Mouse (Mus musculus): Measurements from ENCODE around the gene Capn5.

Gene Capn5

DNA sequence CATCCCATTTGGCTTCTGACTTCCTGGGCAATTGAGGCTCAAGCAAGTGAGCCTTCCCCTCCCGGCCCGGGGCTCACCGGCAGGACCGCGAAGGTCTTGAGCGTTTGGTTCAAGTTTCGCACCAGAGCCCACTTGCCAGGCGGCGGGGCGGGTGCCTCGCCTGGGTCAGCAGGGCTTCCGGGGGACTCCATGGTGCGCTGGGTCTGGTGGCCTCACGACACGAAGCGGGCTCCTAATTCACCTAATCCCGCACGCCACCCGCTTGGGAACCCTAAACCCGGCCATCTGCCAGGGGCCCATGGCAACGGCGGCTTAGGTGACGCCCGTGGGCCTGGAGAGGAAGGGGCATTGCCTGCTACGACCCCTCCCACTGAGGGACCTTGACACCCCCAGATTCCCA lies 66.8 kb downstream of the Capn5 start:
- DNase-seq (ENCODE audit: low spot score in 2 of 2), result no peak

- DNase-seq (ENCODE audit: low spot score in 2 of 2), result no peak
These were observed 68.3 kb downstream of the Capn5 start for GRCm38 (mm10) chr7:98109771-98110170.

DNA sequence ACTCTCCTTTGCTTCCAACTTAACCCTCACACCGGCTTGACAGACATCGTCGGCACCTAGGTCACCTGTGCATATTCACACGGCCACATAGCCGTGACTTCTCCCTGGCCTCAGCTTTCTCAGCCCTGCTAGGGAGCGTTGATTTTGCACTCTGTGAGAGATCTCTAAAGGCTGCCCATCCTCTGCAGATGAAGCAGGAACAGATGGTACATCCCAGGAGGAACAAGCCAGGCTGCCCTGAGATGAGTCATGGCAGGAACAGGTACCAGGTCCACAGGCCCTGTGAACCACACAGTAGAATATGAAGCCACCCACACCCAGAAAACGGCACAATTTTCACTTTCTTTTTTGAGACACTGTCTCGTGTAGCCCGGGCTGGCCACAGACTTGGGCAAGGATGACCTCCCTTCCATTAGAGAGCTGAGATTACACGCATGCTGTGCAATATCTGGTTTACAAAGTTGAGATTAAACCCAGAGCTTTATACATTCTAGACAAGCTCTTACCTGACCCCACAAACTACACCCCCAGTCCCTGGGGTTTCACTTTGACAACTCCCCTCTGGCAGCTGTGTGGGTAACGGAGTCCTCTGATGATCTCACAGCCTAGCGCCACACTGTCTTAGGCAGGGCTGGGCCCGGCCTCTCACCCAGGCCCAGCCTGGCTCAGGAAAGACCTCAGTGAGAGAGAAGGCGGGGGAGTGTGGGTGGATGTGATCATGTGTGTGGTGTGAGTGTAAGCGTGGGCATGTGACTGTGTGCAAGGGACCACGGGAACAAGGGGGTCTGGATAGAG lies 69.2 kb downstream of the Capn5 start:
- DNase-seq (ENCODE audit: low spot score in 2 of 2), result peak in 1 of 2 experiments; percentile 23

DNA sequence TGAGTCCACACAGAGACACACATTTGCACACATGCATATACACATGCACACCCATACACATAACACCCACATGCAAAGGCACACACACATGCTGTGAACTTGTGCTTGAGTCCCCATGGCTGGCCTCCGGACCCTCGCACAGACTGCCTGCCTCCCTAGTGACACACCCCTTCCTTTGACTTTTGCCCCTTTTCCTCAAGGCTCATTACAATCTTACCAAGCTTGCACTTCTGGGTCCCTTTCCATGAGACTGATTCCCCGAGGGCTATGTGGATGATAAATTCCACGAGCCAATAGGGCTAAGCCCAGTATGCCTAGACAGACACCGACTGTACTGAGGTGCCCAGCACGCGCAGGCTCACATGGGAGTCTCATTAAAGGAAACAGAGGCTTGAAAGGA lies 71.8 kb downstream of the Capn5 start:
- no peak for DNase-seq (ENCODE audit: low spot score in 2 of 2)

DNA sequence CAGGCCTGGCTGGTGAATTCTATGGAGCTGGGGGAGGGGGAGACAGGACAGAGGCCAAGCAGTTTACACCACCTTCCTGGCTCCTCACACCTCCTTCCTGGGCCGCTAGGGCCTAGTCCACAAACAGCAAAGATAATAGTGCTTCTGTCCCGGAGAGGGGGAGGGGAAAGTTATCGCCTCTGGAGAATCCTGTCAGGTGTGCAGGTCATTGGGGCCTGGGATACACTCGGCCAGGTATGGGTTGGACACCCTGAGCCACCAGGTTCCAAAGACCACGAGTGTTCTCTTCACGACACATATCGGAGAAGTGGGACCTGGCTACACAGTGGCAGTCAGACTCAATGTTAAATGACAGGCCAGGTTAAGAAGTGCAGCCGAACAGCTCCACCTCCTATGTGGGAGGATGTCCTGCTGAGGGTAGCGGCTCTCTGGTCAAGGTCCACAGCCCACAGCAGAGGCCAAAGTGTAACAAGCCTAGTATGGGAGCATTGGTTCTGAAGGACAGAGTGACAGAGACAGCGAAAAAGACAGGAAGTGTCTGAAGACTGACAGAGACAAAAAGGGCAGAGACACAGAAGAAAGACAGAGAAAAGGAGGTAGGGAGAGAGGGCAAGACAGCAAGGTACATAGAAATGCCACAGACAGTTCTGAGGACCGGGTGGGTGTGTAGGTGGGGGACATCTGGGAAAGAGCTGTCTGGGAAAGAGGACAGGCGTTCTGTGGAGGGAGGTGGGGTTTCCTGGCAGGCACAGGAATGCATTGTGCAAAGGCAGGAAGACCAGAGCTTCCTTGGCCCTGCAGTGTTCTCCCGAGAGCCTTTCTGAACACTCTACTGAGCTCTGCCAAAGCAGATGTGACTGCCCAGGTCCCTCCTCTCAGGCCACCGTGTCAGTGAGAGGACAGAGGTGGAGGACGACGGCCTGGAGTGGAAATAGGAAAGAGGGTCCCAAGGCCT lies 73.3 kb downstream of the Capn5 start:
- no peak for DNase-seq (ENCODE audit: low spot score in 2 of 2)

DNA sequence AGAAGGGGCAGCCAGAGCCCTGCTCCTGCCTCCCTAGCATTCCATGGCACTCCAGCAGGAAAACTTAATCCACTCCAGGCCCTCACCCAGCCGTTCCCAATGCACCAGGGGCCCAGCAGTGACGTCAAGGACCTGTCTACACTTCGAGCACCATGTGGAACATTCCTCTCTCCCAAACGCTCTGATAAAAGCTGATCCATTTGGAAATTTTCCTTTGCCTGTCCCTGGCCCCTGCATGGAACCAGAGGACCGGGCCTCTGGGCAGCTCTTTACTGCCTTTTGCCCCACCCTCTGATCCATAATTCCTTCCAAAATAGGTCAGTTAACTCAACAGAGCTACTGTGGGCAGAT lies 74.2 kb downstream of the Capn5 start:
- no peak for DNase-seq (ENCODE audit: low spot score in 2 of 2)

- peak; percentile 85 to 89 for DNase-seq (ENCODE audit: low spot score in 2 of 2)
These were observed 74.8 kb downstream of the Capn5 start for GRCm38 (mm10) chr7:98103002-98103941.

DNA sequence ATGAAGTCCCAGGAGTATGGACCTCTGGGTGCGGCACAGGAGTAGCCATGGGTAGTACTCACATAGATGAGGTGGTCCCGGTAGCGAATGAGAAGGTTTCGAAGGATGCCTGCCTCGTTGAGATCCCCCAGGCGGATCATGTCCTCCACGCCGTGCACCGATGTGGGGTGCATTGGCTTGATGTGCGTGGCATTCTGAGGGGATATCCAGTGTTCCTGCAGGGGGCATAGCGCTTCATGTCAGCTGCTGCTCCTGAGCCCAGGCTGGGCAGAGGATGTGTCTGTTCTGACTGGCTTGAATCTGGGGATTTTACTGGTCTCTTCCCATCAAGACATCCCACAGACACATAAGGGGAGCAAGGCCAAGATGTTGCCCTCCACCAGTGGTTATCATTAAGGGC lies 75.6 kb downstream of the Capn5 start:
- DNase-seq (ENCODE audit: low spot score in 2 of 2), result no peak

DNA sequence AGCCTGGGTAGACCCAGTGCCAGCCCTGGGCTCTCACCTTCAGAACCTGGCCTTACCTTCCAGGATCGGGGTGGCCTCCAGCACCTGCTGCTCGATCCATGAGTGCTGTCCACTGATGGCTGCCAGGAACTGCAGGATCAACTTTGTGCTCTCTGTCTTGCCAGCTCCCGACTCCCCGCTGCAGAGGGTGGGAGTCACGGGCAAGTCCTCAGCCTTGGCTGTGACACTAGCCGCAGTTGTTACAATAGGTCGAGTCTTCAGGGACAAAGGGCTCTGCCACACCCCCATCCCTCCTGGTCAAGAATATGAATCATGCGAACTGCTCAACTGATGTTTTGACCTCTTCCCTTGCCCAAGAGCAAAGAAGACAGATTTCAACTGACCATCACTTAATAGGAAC lies 80.5 kb downstream of the Capn5 start:
- DNase-seq (ENCODE audit: low spot score in 2 of 2), result no peak

DNA sequence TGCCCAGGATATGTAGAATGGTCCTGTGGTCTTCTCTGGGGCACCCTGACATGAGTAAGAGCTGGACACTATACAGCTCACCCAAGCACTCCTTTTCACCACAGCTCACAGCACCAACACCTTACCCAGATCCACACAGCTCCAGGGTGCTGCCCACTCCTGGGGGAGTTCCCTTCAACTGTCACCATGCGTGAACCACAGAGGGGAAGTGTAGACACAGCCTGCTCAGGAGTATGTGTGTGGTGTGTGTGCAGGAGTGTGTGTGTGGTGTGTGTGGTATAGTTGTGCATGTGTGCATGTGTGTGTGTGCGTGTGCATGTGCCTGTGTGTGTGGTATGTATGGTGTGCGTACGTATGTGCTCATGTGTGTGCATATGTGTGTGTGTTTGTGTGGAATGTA lies 82.2 kb downstream of the Capn5 start:
- DNase-seq (ENCODE audit: low spot score in 2 of 2), result no peak

DNA sequence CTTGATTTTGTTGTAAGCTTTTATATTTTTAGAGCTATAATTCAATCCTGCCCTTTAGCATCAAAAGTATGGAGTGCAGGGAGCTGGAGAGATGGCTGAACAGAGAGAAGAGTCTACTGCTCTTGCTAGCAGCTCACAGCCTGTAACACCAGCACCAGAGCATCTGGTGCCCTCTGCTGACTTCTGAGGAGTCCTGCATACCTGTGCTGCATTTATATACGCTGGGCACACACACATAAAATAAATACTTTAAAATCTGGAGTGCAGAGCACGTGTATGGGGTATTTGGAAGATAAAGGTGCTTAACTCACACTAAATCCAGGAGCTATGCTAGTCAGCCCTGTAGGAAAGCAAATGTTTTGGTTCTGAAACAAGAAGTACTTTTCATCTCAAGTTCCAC lies 91.7 kb downstream of the Capn5 start:
- DNase-seq (ENCODE audit: low spot score in 2 of 2), result no peak

- DNase-seq (ENCODE audit: low spot score in 2 of 2), result no peak
These were observed 92.8 kb downstream of the Capn5 start for GRCm38 (mm10) chr7:98085314-98085713.

- DNase-seq (ENCODE audit: low spot score in 2 of 2), result no peak
These were observed 93.4 kb downstream of the Capn5 start for GRCm38 (mm10) chr7:98084541-98085293.

GRCm38 (mm10) chr7:98082376-98082775 lies 95.7 kb downstream of the Capn5 start:
- DNase-seq (ENCODE audit: low spot score in 2 of 2), result no peak

DNA sequence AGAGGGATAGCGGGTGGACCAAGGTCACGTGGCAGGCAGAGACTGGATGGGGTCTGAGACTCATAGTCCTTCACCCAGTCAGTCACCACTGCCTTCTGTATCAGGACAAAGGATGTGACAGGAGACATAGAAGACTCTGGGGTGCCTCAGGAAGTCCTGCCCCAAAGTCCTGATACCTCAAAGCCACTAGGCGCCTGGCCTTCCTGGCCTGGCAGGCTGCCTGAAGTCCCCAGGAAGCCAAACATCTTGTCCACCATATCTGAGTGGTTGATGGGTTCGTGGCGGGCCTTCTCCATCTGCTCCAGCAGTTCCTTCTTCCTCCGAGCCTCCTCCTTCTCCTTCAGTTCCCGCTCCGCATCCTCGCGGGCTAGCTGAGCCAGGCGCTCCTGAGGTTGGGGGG lies 100.6 kb downstream of the Capn5 start:
- DNase-seq (ENCODE audit: low spot score in 2 of 2), result no peak

DNA sequence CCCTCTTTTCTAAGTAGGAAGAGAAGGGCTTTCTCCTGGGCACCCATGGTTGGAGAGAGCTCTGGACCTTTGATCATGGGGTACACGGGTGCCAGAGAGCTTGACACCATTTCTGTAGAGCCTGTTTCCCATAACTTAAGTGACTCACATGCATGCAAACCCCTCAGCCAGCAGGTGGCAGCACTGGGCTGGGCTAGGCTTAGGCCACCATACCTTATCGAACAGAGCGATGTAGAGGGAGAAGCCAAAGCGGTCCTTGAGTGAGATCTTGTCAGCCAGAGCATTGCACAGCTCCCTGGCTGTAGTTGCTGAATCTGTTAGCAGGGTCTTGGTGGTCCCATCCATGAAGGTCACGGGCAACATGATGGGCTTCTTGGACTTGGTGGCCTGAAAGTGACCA lies 106.5 kb downstream of the Capn5 start:
- peak; percentile 70 to 74 for DNase-seq (ENCODE audit: low spot score in 2 of 2)
